Mouse (Mus musculus) heart, embryonic 11.5 days (tissue): Measurements from ENCODE around the gene Fitm2. TPM values are rescaled to one million over a fixed set of nuclear protein-coding genes. Genes with fewer than 3 reads are reported as not detected.

Experiments used
- ATAC-seq: fragments of 200-750 bp; cut with Nextera tagmentation; replicated peaks from 2 replicates; pipeline ENCODE4 v1.8.0; 2017; ENCODE audit warnings: moderate library complexity; ENCODE audit not compliant: insufficient number of reproducible peaks, low FRiP score, low TSS enrichment
- H3K27ac ChIP-seq: fragments of 300-500 bp; sonication (generic); 2 replicates; pipeline ENCODE4 v1.5.1; 2014; ENCODE audit warnings: mild to moderate bottlenecking, low read depth, low read length
- H3K27me3 ChIP-seq: fragments of 300-500 bp; sonication (generic); 2 replicates; pipeline ENCODE4 v1.6.1; 2014; ENCODE audit warnings: mild to moderate bottlenecking, low read length, mixed read lengths; ENCODE audit not compliant: control insufficient read depth, insufficient read depth
- H3K36me3 ChIP-seq: fragments of 300-500 bp; sonication (generic); 2 replicates; pipeline ENCODE4 v1.6.1; 2014; ENCODE audit warnings: mild to moderate bottlenecking, low read length, moderate library complexity, mixed read lengths; ENCODE audit not compliant: control insufficient read depth, insufficient read depth
- H3K4me1 ChIP-seq: fragments of 300-500 bp; sonication (generic); 2 replicates; pipeline ENCODE4 v1.6.1; 2014; ENCODE audit warnings: low read length; ENCODE audit not compliant: control insufficient read depth, insufficient read depth
- H3K4me2 ChIP-seq: fragments of 300-500 bp; sonication (generic); 2 replicates; pipeline ENCODE4 v1.6.1; 2014; ENCODE audit warnings: mild to moderate bottlenecking, moderate library complexity
- H3K4me3 ChIP-seq: fragments of 300-500 bp; sonication (generic); 2 replicates; pipeline ENCODE4 v1.5.1; 2014; ENCODE audit warnings: low read depth, low read length
- H3K9ac ChIP-seq: fragments of 300-500 bp; sonication (generic); 2 replicates; pipeline ENCODE4 v1.6.1; 2014; ENCODE audit warnings: mild to moderate bottlenecking, low read depth, low read length, moderate library complexity
- H3K9me3 ChIP-seq: fragments of 300-500 bp; sonication (generic); replicated peaks from 2 replicates; pipeline ENCODE4 v1.6.1; 2016; ENCODE audit warnings: low read length; ENCODE audit not compliant: control insufficient read depth
- WGBS: fragments of 180-500 bp; shearing (Covaris S2); extraction: QIAGEN DNeasy Blood & Tissue Kit; methylation state at CpG from one replicate; pipeline ENCODE4 v1.1.7; 2014; ENCODE audit not compliant: insufficient replicate concordance; 5-methylcytosine and 5-hydroxymethylcytosine counted together
- polyA plus RNA-seq: library from polyadenylated mRNA; unstranded; fragments of >200 nt; fragmentation: Nextera tagmentation; extraction: Ambion mirVana; gene quantifications from 2 replicates; pipeline ENCODE4 v1.2.1, GENCODE M21; 2014

The Fitm2 gene
- polyA plus RNA-seq, 1 experiment from 2014 or later = 11.6 TPM

GRCm38 (mm10) chr2:163444017-163444416, 28.4 kb downstream of the Fitm2 start:
- Histone ChIP-seq H3K4me1 (no peaks in the 10 kb centered on the region), H3K36me3 (no peaks in the 10 kb centered on the region), H3K9me3 (no peaks in the 10 kb centered on the region), H3K27ac (no peak overlapping the region), H3K9ac (no peak overlapping the region), H3K4me2 (no peak overlapping the region), H3K4me3 (no peak overlapping the region), H3K27me3 (peaks cover 1% of the 10 kb centered on the region)
- 57% methylated on average over 7 of the region's 7 CpGs for WGBS
- ATAC-seq = no peak

GRCm38 (mm10) chr2:163443543-163443942, 28.9 kb downstream of the Fitm2 start:
- Histone ChIP-seq H3K4me2 (no peak overlapping the region), H3K4me3 (no peak overlapping the region), H3K27ac (no peak overlapping the region), H3K9ac (no peak overlapping the region), H3K36me3 (no peaks in the 10 kb centered on the region), H3K9me3 (no peaks in the 10 kb centered on the region), H3K27me3 (peaks cover 6% of the 10 kb centered on the region), H3K4me1 (peaks cover 2% of the 10 kb centered on the region; the same call in 1 of the 2 replicates)
- ATAC-seq = no peak
- 56% methylated on average over 6 of the region's 6 CpGs for WGBS

GRCm38 (mm10) chr2:163439488-163439887, 32.9 kb downstream of the Fitm2 start:
- WGBS = 53% methylated on average over 1 of the region's 1 CpGs
- H3K27ac ChIP-seq = no peak overlapping the region
- no peaks in the 10 kb centered on the region for H3K9me3 ChIP-seq
- H3K4me2 ChIP-seq = no peak overlapping the region
- no peak overlapping the region for H3K4me3 ChIP-seq
- peaks cover 7% of the 10 kb centered on the region; the same call in 1 of the 2 replicates for H3K4me1 ChIP-seq
- H3K27me3 ChIP-seq = peaks cover 20% of the 10 kb centered on the region
- H3K36me3 ChIP-seq = no peaks in the 10 kb centered on the region
- H3K9ac ChIP-seq = no peak overlapping the region
- ATAC-seq = no peak

- Histone ChIP-seq H3K27me3 (peaks cover 20% of the 10 kb centered on the region), H3K4me2 (peak overlapping the region; percentile 58), H3K4me3 (peak overlapping the region; percentile 32), H3K4me1 (peaks cover 7% of the 10 kb centered on the region; the same call in 1 of the 2 replicates), H3K9me3 (no peaks in the 10 kb centered on the region), H3K9ac (no peak overlapping the region), H3K27ac (no peak overlapping the region), H3K36me3 (no peaks in the 10 kb centered on the region)
- peak; percentile 29 for ATAC-seq
- under 1% methylated on average over 30 of the region's 30 CpGs for WGBS
Measured at GRCm38 (mm10) chr2:163438619-163439451, 33.6 kb downstream of the Fitm2 start.

GRCm38 (mm10) chr2:163438246-163438618, 34.2 kb downstream of the Fitm2 start, which contains the start of gene Gdap1l1:
Gene Gdap1l1 (plus strand): TSS chr2:163438476.
- Histone ChIP-seq H3K27me3 (peaks cover 20% of the 10 kb centered on the region), H3K4me3 (peak within 1 kb of the TSS; percentile 32), H3K4me2 (peak within 1 kb of the TSS; percentile 58), H3K27ac (no peak within 1 kb of the TSS), H3K36me3 (no peaks in the 10 kb centered on the region), H3K4me1 (peaks cover 7% of the 10 kb centered on the region; the same call in 1 of the 2 replicates), H3K9ac (no peak within 1 kb of the TSS), H3K9me3 (no peaks in the 10 kb centered on the region)
- ATAC-seq = no peak
- 3% methylated on average over 16 of the region's 18 CpGs for WGBS

GRCm38 (mm10) chr2:163437800-163438199, 34.6 kb downstream of the Fitm2 start:
- Histone ChIP-seq H3K9me3 (no peaks in the 10 kb centered on the region), H3K27ac (no peak overlapping the region), H3K9ac (no peak overlapping the region), H3K4me1 (peaks cover 7% of the 10 kb centered on the region; the same call in 1 of the 2 replicates), H3K4me3 (no peak overlapping the region; the same call in 1 of the 2 replicates), H3K36me3 (no peaks in the 10 kb centered on the region), H3K27me3 (peaks cover 20% of the 10 kb centered on the region), H3K4me2 (peak overlapping the region; percentile 58)
- WGBS = 39% methylated on average over 4 of the region's 4 CpGs
- ATAC-seq = no peak

- no peaks in the 10 kb centered on the region for H3K36me3 ChIP-seq
- no peaks in the 10 kb centered on the region for H3K9me3 ChIP-seq
- H3K27me3 ChIP-seq = peaks cover 18% of the 10 kb centered on the region
- no peak overlapping the region for H3K4me3 ChIP-seq
- 13% methylated on average over 4 of the region's 4 CpGs for WGBS
- no peak overlapping the region for H3K4me2 ChIP-seq
- H3K4me1 ChIP-seq = peaks cover 7% of the 10 kb centered on the region; the same call in 1 of the 2 replicates
- no peak overlapping the region for H3K27ac ChIP-seq
- no peak for ATAC-seq
- no peak overlapping the region for H3K9ac ChIP-seq
Measured at GRCm38 (mm10) chr2:163433971-163434370, 38.5 kb downstream of the Fitm2 start.

GRCm38 (mm10) chr2:163431289-163431688, 41.1 kb downstream of the Fitm2 start:
- Histone ChIP-seq H3K36me3 (no peaks in the 10 kb centered on the region), H3K4me3 (no peak overlapping the region), H3K4me1 (no peaks in the 10 kb centered on the region), H3K9ac (no peak overlapping the region), H3K4me2 (no peak overlapping the region), H3K9me3 (no peaks in the 10 kb centered on the region), H3K27me3 (no peaks in the 10 kb centered on the region), H3K27ac (no peak overlapping the region)
- 80% methylated on average over 9 of the region's 9 CpGs for WGBS
- no peak for ATAC-seq
